Mouse (Mus musculus) intestine, postnatal 0 days (tissue): ENCODE results near the gene Arl10. TPM values are rescaled to one million over a fixed set of nuclear protein-coding genes. Genes with fewer than 3 reads are reported as not detected.

ENCODE experiments used
- ATAC-seq: fragments of 200-750 bp; cut with Nextera tagmentation; 2 replicates; pipeline ENCODE4 v1.8.0; 2017; ENCODE audit warnings: mild to moderate bottlenecking, moderate TSS enrichment, moderate library complexity
- H3K27ac ChIP-seq: fragments of 300-500 bp; sonication (generic); 2 replicates; pipeline ENCODE4 v1.5.1; 2014; ENCODE audit warnings: mild to moderate bottlenecking, low read depth, low read length, moderate library complexity
- H3K27me3 ChIP-seq: fragments of 300-500 bp; sonication (generic); replicated peaks from 2 replicates; pipeline ENCODE4 v1.6.1; 2014; ENCODE audit warnings: low read length, mixed read lengths; ENCODE audit not compliant: control insufficient read depth, insufficient read depth
- H3K36me3 ChIP-seq: fragments of 300-500 bp; sonication (generic); 2 replicates; pipeline ENCODE4 v1.6.1; 2014; ENCODE audit warnings: mild to moderate bottlenecking, moderate library complexity; ENCODE audit not compliant: control insufficient read depth, insufficient read depth
- H3K4me1 ChIP-seq: fragments of 300-500 bp; sonication (generic); replicated peaks from 2 replicates; pipeline ENCODE4 v1.6.1; 2014; ENCODE audit warnings: antibody characterized with exemption, low read length, mixed read lengths; ENCODE audit not compliant: control insufficient read depth, insufficient read depth
- H3K4me2 ChIP-seq: fragments of 300-500 bp; sonication (generic); replicated peaks from 2 replicates; pipeline ENCODE4 v1.6.1; 2014; ENCODE audit warnings: low read depth, mild to moderate bottlenecking, moderate library complexity
- H3K4me3 ChIP-seq: fragments of 300-500 bp; sonication (generic); 2 replicates; pipeline ENCODE4 v1.5.1; 2014; ENCODE audit warnings: low read depth, low read length
- H3K9ac ChIP-seq: fragments of 300-500 bp; sonication (generic); 2 replicates; pipeline ENCODE4 v1.6.1; 2014; ENCODE audit warnings: mild to moderate bottlenecking, low read depth, low read length
- H3K9me3 ChIP-seq: fragments of 300-500 bp; sonication (generic); 2 replicates; pipeline ENCODE4 v1.6.1; 2016; ENCODE audit warnings: mixed run types; ENCODE audit not compliant: control insufficient read depth
- CTCF ChIP-seq: sonication (generic); IDR thresholded peaks from 2 replicates; pipeline ENCODE4 v1.5.1; 2016; ENCODE audit warnings: low read depth, mild to moderate bottlenecking, control low read depth, antibody characterized with exemption, moderate library complexity
- WGBS: fragments of 180-500 bp; shearing (Covaris S2); extraction: QIAGEN DNeasy Blood & Tissue Kit; methylation state at CpG from one replicate; pipeline ENCODE4 v1.1.7; 2014; 5-methylcytosine and 5-hydroxymethylcytosine counted together
- polyA plus RNA-seq: library from polyadenylated mRNA; unstranded; fragments of >200 nt; fragmentation: Nextera tagmentation; extraction: Ambion mirVana; gene quantifications from 2 replicates; pipeline ENCODE4 v1.2.1, GENCODE M21; 2015

The Arl10 gene
- polyA plus RNA-seq, 1 experiment from 2014 or later, result 9.3 TPM

DNA sequence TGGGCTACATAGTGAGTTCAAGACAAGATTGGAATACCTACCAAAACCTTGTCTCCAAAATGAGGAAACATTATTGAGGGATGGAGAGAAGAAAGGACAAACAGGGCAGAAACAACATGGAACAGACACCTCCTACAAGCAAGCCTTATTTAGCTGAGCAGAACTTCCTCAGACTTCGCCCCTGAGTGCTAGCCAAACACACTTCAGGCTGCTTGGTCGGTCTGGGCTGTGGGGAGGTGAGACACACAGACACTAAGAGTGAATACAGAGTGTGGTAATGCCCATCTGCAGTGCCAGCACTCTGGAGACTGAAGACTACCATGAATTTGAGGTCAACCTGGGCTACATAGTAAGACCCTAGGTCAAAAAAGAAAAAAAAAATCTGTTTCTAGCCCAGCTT lies 15.2 kb upstream of the Arl10 start:
- Histone ChIP-seq H3K36me3 (peaks cover 63% of the 10 kb centered on the region), H3K9me3 (no peaks in the 10 kb centered on the region), H3K4me2 (no peak overlapping the region), H3K4me1 (no peaks in the 10 kb centered on the region), H3K27ac (no peak overlapping the region), H3K4me3 (no peak overlapping the region), H3K9ac (no peak overlapping the region), H3K27me3 (no peaks in the 10 kb centered on the region)
- WGBS, result 86% methylated on average over 2 of the region's 2 CpGs
- no peak for TF ChIP-seq CTCF
- ATAC-seq, result no peak

DNA sequence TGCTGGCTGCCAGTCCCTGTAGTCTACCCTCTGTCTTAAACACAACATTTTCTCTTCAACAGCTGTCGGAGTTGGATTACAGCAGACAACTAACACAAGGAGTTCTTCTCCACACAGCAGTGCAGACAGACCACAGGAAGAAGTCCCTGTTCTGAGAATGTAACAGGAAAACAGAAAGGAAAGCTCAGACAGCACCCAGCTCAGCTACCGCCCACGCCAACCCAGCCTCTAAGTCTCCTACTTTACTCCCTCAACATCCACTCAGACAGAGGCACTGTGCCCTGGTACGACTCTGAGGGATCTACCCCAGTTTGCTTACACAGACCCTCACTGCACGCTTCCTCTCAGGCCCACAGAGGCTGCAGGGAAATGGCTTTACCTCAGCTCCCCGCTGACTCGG lies 14.2 kb upstream of the Arl10 start:
- Histone ChIP-seq H3K27me3 (no peaks in the 10 kb centered on the region), H3K4me1 (no peaks in the 10 kb centered on the region), H3K36me3 (peaks cover 61% of the 10 kb centered on the region), H3K27ac (no peak overlapping the region), H3K4me3 (no peak overlapping the region), H3K9me3 (no peaks in the 10 kb centered on the region), H3K9ac (no peak overlapping the region), H3K4me2 (no peak overlapping the region)
- 91% methylated on average over 7 of the region's 7 CpGs for WGBS
- no peak for ATAC-seq
- no peak for TF ChIP-seq CTCF

DNA sequence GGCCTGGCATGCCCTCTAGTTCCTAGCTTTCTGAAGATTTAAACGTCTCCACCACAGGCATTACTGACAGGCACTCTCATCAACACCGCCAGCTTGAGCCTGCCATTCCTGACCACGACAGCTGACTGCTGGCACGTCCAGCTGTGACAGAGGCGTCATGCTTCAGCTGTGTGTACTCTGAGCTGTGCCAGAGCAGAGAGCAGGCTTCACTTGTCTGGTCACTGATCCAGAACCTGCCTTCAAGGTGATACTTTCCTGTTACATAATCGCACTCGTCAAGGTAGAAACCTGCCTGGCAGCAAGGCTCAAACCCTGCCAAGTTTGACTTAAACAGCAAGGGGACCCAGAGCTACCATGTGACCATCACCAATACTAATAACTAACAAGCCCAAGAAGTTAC lies 12.3 kb upstream of the Arl10 start:
- no peak overlapping the region for H3K4me3 ChIP-seq
- no peak for TF ChIP-seq CTCF
- H3K27me3 ChIP-seq, result no peaks in the 10 kb centered on the region
- H3K4me2 ChIP-seq, result no peak overlapping the region
- H3K27ac ChIP-seq, result no peak overlapping the region
- H3K4me1 ChIP-seq, result no peaks in the 10 kb centered on the region
- WGBS, result 83% methylated on average over 7 of the region's 7 CpGs
- no peaks in the 10 kb centered on the region for H3K9me3 ChIP-seq
- ATAC-seq, result no peak
- no peak overlapping the region for H3K9ac ChIP-seq
- H3K36me3 ChIP-seq, result peaks cover 42% of the 10 kb centered on the region

DNA sequence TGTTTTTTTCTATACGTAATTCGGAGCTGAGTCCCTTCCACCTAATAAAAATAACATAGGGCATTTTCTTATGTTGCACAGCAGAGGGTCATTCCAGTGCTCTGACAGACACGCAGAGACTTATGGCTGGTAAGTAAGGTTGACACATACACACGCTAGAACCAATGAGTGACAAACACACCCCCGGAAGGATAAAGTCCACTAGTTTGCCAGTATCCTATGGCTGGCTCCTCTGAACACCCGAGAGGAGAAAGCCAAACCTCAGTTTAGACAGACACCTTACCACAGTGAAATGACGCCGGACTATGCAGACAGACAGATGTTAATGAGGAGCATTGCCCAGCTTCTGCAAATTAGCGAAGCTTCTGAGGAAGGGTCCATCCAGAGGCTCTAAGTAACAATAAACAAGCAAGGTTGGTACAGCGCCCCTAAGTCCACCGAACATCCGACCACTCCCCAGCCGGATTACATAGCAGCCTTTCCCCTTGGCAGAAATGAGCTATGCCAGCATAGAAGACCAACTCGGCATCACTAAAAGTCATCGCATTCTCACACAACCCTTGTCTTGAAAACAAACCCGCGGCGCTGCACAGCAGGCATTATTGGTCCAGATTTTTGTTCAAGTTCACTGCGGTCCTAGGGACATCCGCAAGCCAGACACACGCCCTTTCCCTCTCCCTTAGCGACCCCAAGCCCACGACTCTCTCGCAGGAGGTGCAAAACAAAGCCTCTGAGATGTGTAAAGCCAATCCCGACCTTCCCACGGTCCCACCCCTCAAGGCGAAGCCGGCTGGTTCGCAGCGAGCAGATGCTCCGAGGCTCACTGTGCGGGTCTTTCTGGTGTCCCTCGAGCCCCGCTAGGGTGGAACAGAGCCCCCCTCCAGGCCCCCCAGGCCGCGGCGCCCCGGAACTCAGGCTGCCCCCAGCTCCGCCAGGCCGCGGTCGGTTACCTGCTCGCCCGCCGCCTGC lies 10.3 kb upstream of the Arl10 start:
- H3K9me3 ChIP-seq, result no peaks in the 10 kb centered on the region
- peaks cover 24% of the 10 kb centered on the region for H3K36me3 ChIP-seq
- peak overlapping the region; percentile 76 for H3K4me3 ChIP-seq
- ATAC-seq, result peak; percentile 62
- no peaks in the 10 kb centered on the region for H3K4me1 ChIP-seq
- peak overlapping the region; percentile 76 for H3K27ac ChIP-seq
- H3K9ac ChIP-seq, result peak overlapping the region; percentile 90
- 6% methylated on average over 45 of the region's 45 CpGs for WGBS
- no peaks in the 10 kb centered on the region for H3K27me3 ChIP-seq
- TF ChIP-seq CTCF, result no peak
- H3K4me2 ChIP-seq, result peak overlapping the region; percentile 80

DNA sequence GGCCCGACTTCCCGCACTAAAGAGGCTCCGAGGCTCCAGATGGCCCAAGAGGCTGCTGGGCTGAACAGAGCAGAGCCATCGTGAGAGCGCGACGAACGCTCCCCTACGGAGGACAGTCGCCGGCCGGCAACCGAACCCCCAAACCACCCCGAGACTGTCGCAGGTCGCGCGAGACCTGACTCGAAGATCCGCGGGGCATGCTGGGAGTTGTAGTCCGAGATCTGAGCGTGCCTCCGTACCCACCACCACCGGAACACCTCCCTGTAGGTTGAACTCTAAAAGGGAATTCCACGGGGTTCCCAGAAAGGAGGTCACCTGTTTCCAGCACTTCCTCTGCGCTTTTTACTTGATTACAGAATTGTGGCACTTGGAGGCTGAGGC lies 9.6 kb upstream of the Arl10 start, which contains the start of gene 4833439L19Rik:
TSS of gene 4833439L19Rik (minus strand) at position 235 of the 381 bp plus-strand sequence.
- peaks cover 17% of the 10 kb centered on the region for H3K36me3 ChIP-seq
- WGBS, result under 1% methylated on average over 27 of the region's 27 CpGs

DNA sequence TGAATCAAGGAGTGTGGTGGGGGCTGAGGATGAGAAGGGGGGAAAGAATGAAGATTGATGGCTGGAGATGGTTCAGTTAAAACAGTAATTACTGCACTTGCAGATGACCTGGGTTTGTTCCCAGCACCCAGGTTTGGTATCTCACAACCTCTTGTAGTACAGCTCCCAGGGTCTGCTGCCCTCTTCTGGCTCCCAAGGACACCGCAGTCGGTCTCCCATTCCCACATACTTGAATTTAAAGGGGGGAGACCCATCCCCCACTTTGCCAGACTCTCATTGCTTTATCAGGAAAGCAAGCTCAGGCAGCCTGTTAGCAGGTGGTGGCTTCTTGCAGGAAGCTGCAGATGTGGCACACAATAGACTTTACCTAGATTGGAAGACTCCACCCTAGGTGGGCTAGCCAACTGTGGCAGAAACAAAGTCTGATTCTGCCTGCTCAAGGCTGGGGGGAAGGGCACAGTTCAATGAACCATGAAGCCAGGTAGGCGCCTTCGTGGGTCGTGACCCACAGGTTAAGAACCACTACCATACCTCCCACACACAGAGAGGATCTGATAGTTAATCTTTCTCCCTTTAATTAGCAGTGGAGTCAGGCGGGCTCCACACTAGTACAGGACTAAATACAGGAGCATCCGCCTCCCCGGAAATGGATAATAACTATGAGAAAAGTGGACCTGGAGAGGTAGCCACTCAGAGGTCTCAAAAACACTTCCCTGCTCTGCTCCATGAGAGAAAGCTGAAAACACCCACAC lies 9.0 kb upstream of the Arl10 start:
- no peaks in the 10 kb centered on the region for H3K9me3 ChIP-seq
- WGBS, result 40% methylated on average over 8 of the region's 8 CpGs
- H3K4me1 ChIP-seq, result no peaks in the 10 kb centered on the region
- peak overlapping the region; percentile 76 for H3K4me3 ChIP-seq
- H3K36me3 ChIP-seq, result peaks cover 12% of the 10 kb centered on the region
- H3K27ac ChIP-seq, result peak overlapping the region; percentile 76
- TF ChIP-seq CTCF, result peak; percentile 75
- ATAC-seq, result peak; percentile 41
- no peak overlapping the region for H3K9ac ChIP-seq
- no peaks in the 10 kb centered on the region for H3K27me3 ChIP-seq
- H3K4me2 ChIP-seq, result peak overlapping the region; percentile 80

More for the DNA sequence above, 9.6 kb upstream of the Arl10 start, which contains the start of gene 4833439L19Rik:
- no peak for TF ChIP-seq CTCF
- Histone ChIP-seq H3K4me3 (peak within 1 kb of the TSS; percentile 76), H3K4me1 (no peaks in the 10 kb centered on the region), H3K27me3 (no peaks in the 10 kb centered on the region), H3K4me2 (peak within 1 kb of the TSS; percentile 80), H3K27ac (peak within 1 kb of the TSS; percentile 76), H3K9me3 (no peaks in the 10 kb centered on the region), H3K9ac (peak within 1 kb of the TSS; percentile 90)
- peak; percentile 90 for ATAC-seq
